Mouse (Mus musculus): ENCODE measurements around the gene Tmem25.

GRCm38 (mm10) chr9:44745371-44745770 is 53.7 kb downstream of the Tmem25 start:
- TF ChIP-seq POLR2A (IDR thresholded peaks at IDR 0.05; ENCODE audit: low read depth, low read length) (no peak), CTCF (IDR thresholded peaks at IDR 0.05; ENCODE audit: extremely low read depth, insufficient read length, insufficient replicate concordance, low read depth, low read length) (no peak)
